Mouse (Mus musculus) limb, embryonic 14.5 days (tissue): Measurements from ENCODE around the gene Dscaml1. TPM values are rescaled to one million over a fixed set of nuclear protein-coding genes. Genes with fewer than 3 reads are reported as not detected.

Source experiments
- ATAC-seq: fragments of 200-750 bp; cut with Nextera tagmentation; 2 replicates; pipeline ENCODE4 v1.8.0; 2017; ENCODE audit warnings: low read depth, moderate number of reproducible peaks, moderate TSS enrichment; ENCODE audit not compliant: low FRiP score
- DNase-seq: peaks from one replicate; pipeline ENCODE4 v3.0.0-alpha.2; 2015; ENCODE audit warnings: low spot score
- H3K27ac ChIP-seq: fragments of 300-500 bp; sonication (generic); replicated peaks from 2 replicates; pipeline ENCODE4 v1.5.1; 2014; ENCODE audit warnings: low read depth, mild to moderate bottlenecking, low read length, moderate library complexity, mixed read lengths
- H3K27me3 ChIP-seq: fragments of 300-500 bp; sonication (generic); 2 replicates; pipeline ENCODE4 v1.6.1; 2014; ENCODE audit warnings: low read length, mixed read lengths; ENCODE audit not compliant: control insufficient read depth, insufficient read depth
- H3K36me3 ChIP-seq: fragments of 300-500 bp; sonication (generic); 2 replicates; pipeline ENCODE4 v1.6.1; 2014; ENCODE audit warnings: mild to moderate bottlenecking, low read length, moderate library complexity, mixed read lengths; ENCODE audit not compliant: control insufficient read depth, insufficient read depth
- H3K4me1 ChIP-seq: fragments of 300-500 bp; sonication (generic); 2 replicates; pipeline ENCODE4 v1.6.1; 2014; ENCODE audit warnings: antibody characterized with exemption, low read length, mixed read lengths; ENCODE audit not compliant: control insufficient read depth, insufficient read depth
- H3K4me2 ChIP-seq: fragments of 300-500 bp; sonication (generic); replicated peaks from 2 replicates; pipeline ENCODE4 v1.6.1; 2014; ENCODE audit warnings: low read depth, mild to moderate bottlenecking, low read length, moderate library complexity; ENCODE audit not compliant: severe bottlenecking
- H3K4me3 ChIP-seq: fragments of 300-500 bp; sonication (generic); replicated peaks from 2 replicates; pipeline ENCODE4 v1.5.1; 2014; ENCODE audit warnings: low read length
- H3K9ac ChIP-seq: fragments of 300-500 bp; sonication (generic); 2 replicates; pipeline ENCODE4 v1.6.1; 2014; ENCODE audit warnings: mild to moderate bottlenecking, low read depth, low read length, moderate library complexity; ENCODE audit not compliant: severe bottlenecking
- H3K9me3 ChIP-seq: fragments of 300-500 bp; sonication (generic); 2 replicates; pipeline ENCODE4 v1.6.1; 2016; ENCODE audit warnings: low read length; ENCODE audit not compliant: control insufficient read depth
- POLR2A ChIP-seq: fragments of 200-500 bp; IDR thresholded peaks from 2 replicates; pipeline ENCODE4 v1.8.0; 2012; ENCODE audit warnings: inconsistent platforms, mild to moderate bottlenecking, moderate library complexity, borderline replicate concordance; ENCODE audit not compliant: insufficient read depth, insufficient read length; ENCODE audit errors: extremely low read depth
- WGBS: fragments of 180-500 bp; shearing (Covaris S2); extraction: QIAGEN DNeasy Blood & Tissue Kit; methylation state at CpG from one replicate; pipeline ENCODE4 v1.1.7; 2014; 5-methylcytosine and 5-hydroxymethylcytosine counted together
- polyA plus RNA-seq, 2 experiments: library from polyadenylated mRNA; depleted of rRNA in 1 of 2; stranded (reverse) in 1 of 2; unstranded in 1 of 2; fragments of >200 nt; fragmentation: Nextera tagmentation in 1 of 2; extraction: Ambion mirVana in 1 of 2; gene quantifications; 2 replicates each; pipeline versions ENCODE4 v1.2.1 to v1.2.3; 2012 to 2014

The Dscaml1 gene
- polyA plus RNA-seq, 2 experiments = 0.43 to 1.0 TPM

DNA sequence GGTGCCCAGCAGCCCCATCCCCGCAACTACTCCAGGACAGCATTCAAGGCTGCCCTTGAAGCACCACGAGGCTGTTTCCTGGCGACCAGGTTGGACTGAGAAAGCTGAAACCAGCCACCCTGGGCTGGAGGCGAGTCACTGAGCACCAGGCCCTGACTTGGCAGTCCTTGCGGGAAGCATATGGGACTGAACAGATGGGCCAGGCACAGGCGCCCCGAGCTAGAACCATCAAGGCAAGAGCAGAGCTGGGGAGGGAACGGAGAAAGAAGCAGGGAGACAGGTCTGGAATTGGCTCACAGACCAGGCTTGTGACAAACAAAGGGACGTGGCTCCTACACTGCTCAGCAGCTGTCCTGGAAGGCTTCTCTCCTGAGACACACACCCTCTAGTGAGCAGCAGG, 165.9 kb downstream of the Dscaml1 start:
- Histone ChIP-seq H3K9me3 (no peaks in the 10 kb centered on the region), H3K4me3 (no peak overlapping the region), H3K4me1 (no peaks in the 10 kb centered on the region), H3K36me3 (no peaks in the 10 kb centered on the region), H3K27ac (no peak overlapping the region), H3K4me2 (no peak overlapping the region), H3K27me3 (no peaks in the 10 kb centered on the region), H3K9ac (no peak overlapping the region)
- DNase-seq = no peak
- WGBS = 80% methylated on average over 9 of the region's 9 CpGs
- TF ChIP-seq POLR2A = no peak
- ATAC-seq = no peak

DNA sequence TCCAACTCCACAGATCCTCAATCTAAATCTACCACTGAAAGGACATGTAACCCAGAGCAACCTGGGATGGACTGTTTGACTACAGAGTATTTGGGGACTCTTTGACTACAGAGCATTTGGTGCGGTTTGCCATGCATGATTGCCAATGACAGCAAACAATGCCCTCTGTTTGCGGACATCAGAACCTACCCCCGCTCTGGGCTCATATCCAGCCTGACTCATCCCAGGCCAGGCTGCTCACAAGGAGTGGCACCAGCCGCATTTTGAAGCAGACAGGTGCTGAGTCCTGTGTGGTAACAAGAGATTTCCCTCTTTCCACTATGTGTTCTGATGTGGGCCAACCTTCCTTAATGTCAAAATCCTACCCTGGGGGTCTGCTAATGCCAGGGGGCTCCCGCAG, 171.7 kb downstream of the Dscaml1 start:
- no peak overlapping the region for H3K9ac ChIP-seq
- 88% methylated on average over 5 of the region's 5 CpGs for WGBS
- no peaks in the 10 kb centered on the region for H3K4me1 ChIP-seq
- no peak for TF ChIP-seq POLR2A
- no peak overlapping the region for H3K4me2 ChIP-seq
- no peak overlapping the region for H3K4me3 ChIP-seq
- no peaks in the 10 kb centered on the region for H3K9me3 ChIP-seq
- no peaks in the 10 kb centered on the region for H3K27me3 ChIP-seq
- H3K36me3 ChIP-seq = no peaks in the 10 kb centered on the region
- no peak overlapping the region for H3K27ac ChIP-seq
- ATAC-seq (no peak), DNase-seq (no peak)

DNA sequence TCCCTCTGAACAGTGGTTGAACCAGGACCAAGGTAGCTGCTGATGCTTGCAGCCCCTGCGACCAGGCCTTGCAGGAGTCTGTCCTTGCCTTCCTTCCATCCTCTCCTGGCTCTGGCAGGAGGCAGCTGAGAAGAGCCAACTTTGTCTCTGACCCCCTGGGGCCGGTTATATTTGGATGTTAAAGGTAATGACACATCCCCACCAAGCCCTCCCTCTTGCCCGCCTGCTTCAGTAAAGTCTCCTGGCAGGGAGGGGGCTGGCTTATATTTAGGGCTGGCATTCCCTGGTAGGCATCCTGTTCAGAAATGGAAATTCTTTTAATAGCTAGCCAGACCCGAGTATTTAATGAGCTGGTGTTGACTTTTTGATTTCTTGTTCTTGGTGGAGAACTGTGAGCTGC, 172.9 kb downstream of the Dscaml1 start:
- H3K9me3 ChIP-seq = no peaks in the 10 kb centered on the region
- H3K4me3 ChIP-seq = no peak overlapping the region
- H3K27me3 ChIP-seq = no peaks in the 10 kb centered on the region
- no peaks in the 10 kb centered on the region for H3K4me1 ChIP-seq
- no peak for DNase-seq
- ATAC-seq = no peak
- no peak overlapping the region for H3K9ac ChIP-seq
- no peak overlapping the region for H3K27ac ChIP-seq
- no peaks in the 10 kb centered on the region for H3K36me3 ChIP-seq
- no peak overlapping the region for H3K4me2 ChIP-seq
- TF ChIP-seq POLR2A = no peak
- 26% methylated on average over 4 of the region's 4 CpGs for WGBS

DNA sequence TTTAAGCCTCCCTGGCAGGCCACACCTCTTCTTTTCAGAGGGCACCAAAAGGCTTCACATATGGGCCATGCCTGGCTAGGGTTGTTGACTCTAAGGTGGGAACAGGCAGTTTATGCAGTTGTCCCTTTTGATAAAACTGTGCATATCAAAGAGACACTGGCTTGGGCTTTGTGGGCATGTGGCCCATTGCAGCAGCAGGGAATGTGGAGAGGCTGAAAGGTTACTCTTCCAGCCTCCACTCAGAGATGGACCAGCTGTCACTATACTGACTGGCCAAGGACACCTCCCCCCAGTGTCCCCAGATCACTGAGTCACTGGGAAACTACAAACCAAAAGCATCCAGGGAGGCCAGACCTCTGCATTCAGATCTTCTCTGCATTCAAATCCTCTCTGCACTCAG, 180.9 kb downstream of the Dscaml1 start:
- H3K4me1 ChIP-seq = no peaks in the 10 kb centered on the region
- ATAC-seq (no peak), DNase-seq (no peak)
- H3K27me3 ChIP-seq = no peaks in the 10 kb centered on the region
- no peak overlapping the region for H3K9ac ChIP-seq
- TF ChIP-seq POLR2A = no peak
- no peak overlapping the region for H3K4me3 ChIP-seq
- no peak overlapping the region for H3K27ac ChIP-seq
- no peaks in the 10 kb centered on the region for H3K36me3 ChIP-seq
- no peak overlapping the region for H3K4me2 ChIP-seq
- H3K9me3 ChIP-seq = no peaks in the 10 kb centered on the region

DNA sequence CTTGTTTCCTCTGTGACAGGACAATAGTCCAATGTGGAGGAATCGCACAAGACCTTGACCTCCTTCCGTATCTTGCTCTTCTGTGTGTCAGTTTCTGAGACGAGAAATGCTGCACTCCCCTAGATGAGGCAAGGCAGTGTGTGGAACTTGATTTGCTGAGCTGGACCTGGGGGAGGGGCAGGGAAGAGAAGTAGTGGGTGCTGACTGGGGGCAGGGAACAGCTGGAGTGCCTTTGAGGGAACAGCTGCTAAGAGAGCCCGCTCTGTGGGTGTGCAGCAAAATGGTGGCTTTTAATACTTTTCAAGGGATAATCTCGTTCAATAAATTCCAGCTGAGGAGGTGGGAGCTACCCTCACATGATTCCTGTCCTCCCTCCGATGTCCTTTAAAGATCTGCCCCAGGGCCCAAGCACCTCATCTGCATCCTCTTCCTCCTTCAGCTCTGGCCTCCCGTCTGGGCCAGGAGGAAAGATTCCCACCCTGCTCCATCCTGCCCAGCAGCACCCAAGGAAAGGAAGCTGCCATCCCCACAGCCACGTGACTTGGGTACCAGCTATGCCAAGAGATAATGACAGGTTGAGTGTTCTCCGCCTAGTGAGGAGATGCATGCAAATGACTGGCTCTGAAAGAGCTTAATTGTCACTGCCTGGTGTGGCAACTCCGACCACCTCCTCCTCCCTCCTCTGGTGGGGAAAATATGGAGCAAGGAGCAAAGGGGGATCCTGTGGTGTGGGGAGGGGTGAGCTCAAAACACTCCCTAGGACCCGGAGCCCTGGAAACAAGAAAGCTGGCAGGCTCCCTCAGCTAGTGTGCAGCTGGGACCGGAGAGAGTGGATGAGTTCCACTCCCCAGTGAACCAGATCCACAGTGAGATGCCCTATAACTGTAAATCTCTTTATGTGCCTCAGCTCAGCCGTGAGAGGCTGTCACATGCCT, 181.9 kb downstream of the Dscaml1 start:
- Histone ChIP-seq H3K27me3 (no peaks in the 10 kb centered on the region), H3K4me1 (no peaks in the 10 kb centered on the region), H3K4me2 (no peak overlapping the region), H3K9me3 (no peaks in the 10 kb centered on the region), H3K27ac (no peak overlapping the region), H3K36me3 (no peaks in the 10 kb centered on the region), H3K4me3 (no peak overlapping the region), H3K9ac (no peak overlapping the region)
- no peak; the same call in 1 of the 2 replicates for ATAC-seq
- no peak for TF ChIP-seq POLR2A
- no peak for DNase-seq
- 32% methylated on average over 13 of the region's 13 CpGs for WGBS
